Mouse (Mus musculus) spleen, adult 2 months (tissue): ENCODE results near the gene Cdca4.

ENCODE experiments used
- CTCF ChIP-seq: fragments of 200-500 bp; IDR thresholded peaks from 2 replicates; pipeline ENCODE4 v1.5.1; 2011; ENCODE audit warnings: mild to moderate bottlenecking, inconsistent platforms; ENCODE audit not compliant: insufficient read depth, insufficient read length, insufficient replicate concordance; ENCODE audit errors: extremely low read depth
- POLR2A ChIP-seq: fragments of 200-500 bp; IDR thresholded peaks from 2 replicates; pipeline ENCODE4 v1.6.1; 2011; ENCODE audit warnings: low read depth, low read length, inconsistent platforms

DNA sequence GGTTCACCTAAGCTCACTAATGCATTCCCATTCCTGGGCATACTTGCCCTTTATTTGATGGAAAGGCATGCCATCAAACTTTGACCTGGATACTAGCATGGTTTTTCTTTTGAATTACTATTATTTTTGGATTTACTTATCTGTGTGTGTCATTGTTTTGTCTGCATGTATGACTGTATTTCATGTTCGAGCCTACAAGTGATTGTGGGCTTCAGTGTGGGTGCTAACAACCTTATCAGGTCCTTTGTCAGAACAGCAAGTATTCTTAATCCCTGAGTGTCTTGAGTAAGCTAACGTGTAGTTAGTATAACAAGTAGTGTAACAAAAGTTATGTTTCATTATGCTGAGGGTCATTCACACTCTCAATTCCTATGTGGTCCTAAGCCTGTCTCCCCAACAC lies 918 bp upstream of the Cdca4 start:
- no peak for TF ChIP-seq CTCF
- TF ChIP-seq POLR2A = no peak
